ENCODE assay signal across 14 mouse cellular contexts in genomic region chr9:84274608-84275007, GRCm38 (mm10).
"Had no signal": no experiment of that assay in that cellular context is flagged by ENCODE, and none has a peak within 500 bp of the region (broad histone marks: within the 10 kb centered on the region; RNA-seq: fewer than 3 reads in every experiment).

No protein-coding gene starts in this region.

- H3K27ac ChIP-seq: midbrain, embryonic 13.5 days; midbrain, embryonic 15.5 days; neural tube, embryonic 12.5 days; stomach, embryonic 15.5 days; stomach, postnatal 0 days had no signal

- H3K4me1 ChIP-seq: megakaryocyte, embryonic 14.5 days; midbrain, embryonic 15.5 days; stomach, embryonic 15.5 days had no signal

- H3K4me2 ChIP-seq: lung, embryonic 14.5 days; midbrain, embryonic 13.5 days; midbrain, embryonic 15.5 days; neural tube, embryonic 12.5 days; stomach, embryonic 15.5 days had no signal

- DNase-seq: lung, adult 18-20 months; lung, embryonic 14.5 days; lung, postnatal 10 days; lung, postnatal 4 days; right cerebral cortex, postnatal 14 days; thymus, adult 2 months; thymus, postnatal 25 days; thymus, postnatal 4 days had no signal

- H3K9me3 ChIP-seq: megakaryocyte, embryonic 14.5 days; midbrain, embryonic 13.5 days; midbrain, embryonic 15.5 days; neural tube, embryonic 12.5 days; stomach, embryonic 15.5 days had no signal

- H3K27me3 ChIP-seq: megakaryocyte, embryonic 14.5 days; midbrain, embryonic 13.5 days; midbrain, embryonic 15.5 days; neural tube, embryonic 12.5 days; stomach, embryonic 15.5 days had no signal

- H3K9ac ChIP-seq: lung, embryonic 14.5 days; midbrain, embryonic 13.5 days; midbrain, embryonic 15.5 days; neural tube, embryonic 12.5 days; stomach, embryonic 15.5 days had no signal

- ATAC-seq: midbrain, embryonic 13.5 days; midbrain, embryonic 15.5 days had no signal

- H3K36me3 ChIP-seq: midbrain, embryonic 13.5 days; midbrain, embryonic 15.5 days; neural tube, embryonic 12.5 days; stomach, embryonic 15.5 days had no signal

- H3K4me3 ChIP-seq: megakaryocyte, embryonic 14.5 days; midbrain, embryonic 13.5 days; midbrain, embryonic 15.5 days; neural tube, embryonic 12.5 days; stomach, embryonic 15.5 days had no signal
